Mouse (Mus musculus) intestine, embryonic 16.5 days (tissue): ENCODE results near the gene Mettl16. TPM values are rescaled to one million over a fixed set of nuclear protein-coding genes. Genes with fewer than 3 reads are reported as not detected.

Experiments
- ATAC-seq: fragments of 200-750 bp; cut with Nextera tagmentation; 2 replicates; pipeline ENCODE4 v1.8.0; 2017; ENCODE audit warnings: moderate TSS enrichment, moderate library complexity
- H3K27ac ChIP-seq: fragments of 300-500 bp; sonication (generic); 2 replicates; pipeline ENCODE4 v1.5.1; 2014; ENCODE audit warnings: mild to moderate bottlenecking, low read length
- H3K27me3 ChIP-seq: fragments of 300-500 bp; sonication (generic); replicated peaks from 2 replicates; pipeline ENCODE4 v1.6.1; 2014; ENCODE audit warnings: low read length, control low read depth, mixed read lengths; ENCODE audit not compliant: control insufficient read depth, insufficient read depth
- H3K36me3 ChIP-seq: fragments of 300-500 bp; sonication (generic); 2 replicates; pipeline ENCODE4 v1.6.1; 2014; ENCODE audit warnings: low read length, control low read depth; ENCODE audit not compliant: control insufficient read depth, insufficient read depth
- H3K4me1 ChIP-seq: fragments of 300-500 bp; sonication (generic); 2 replicates; pipeline ENCODE4 v1.6.1; 2014; ENCODE audit warnings: low read length, control low read depth, mixed read lengths; ENCODE audit not compliant: control insufficient read depth, insufficient read depth
- H3K4me2 ChIP-seq: fragments of 300-500 bp; sonication (generic); 2 replicates; pipeline ENCODE4 v1.6.1; 2014; ENCODE audit warnings: low read depth, low read length, control low read depth
- H3K4me3 ChIP-seq: fragments of 300-500 bp; sonication (generic); 2 replicates; pipeline ENCODE4 v1.5.1; 2014; ENCODE audit warnings: mild to moderate bottlenecking, low read length
- H3K9ac ChIP-seq: fragments of 300-500 bp; sonication (generic); 2 replicates; pipeline ENCODE4 v1.6.1; 2014; ENCODE audit warnings: low read depth, low read length
- H3K9me3 ChIP-seq: fragments of 300-500 bp; sonication (generic); 2 replicates; pipeline ENCODE4 v1.6.1; 2016; ENCODE audit warnings: low read length, control low read depth; ENCODE audit not compliant: control insufficient read depth
- WGBS: fragments of 180-500 bp; shearing (Covaris S2); extraction: QIAGEN DNeasy Blood & Tissue Kit; methylation state at CpG from one replicate; pipeline ENCODE4 v1.1.7; 2014; 5-methylcytosine and 5-hydroxymethylcytosine counted together
- polyA plus RNA-seq: library from polyadenylated mRNA; unstranded; fragments of >200 nt; fragmentation: Nextera tagmentation; extraction: Ambion mirVana; gene quantifications from 2 replicates; pipeline ENCODE4 v1.2.1, GENCODE M21; 2015

The Mettl16 gene
- polyA plus RNA-seq, 1 experiment from 2014 or later, result 41.4 TPM

DNA sequence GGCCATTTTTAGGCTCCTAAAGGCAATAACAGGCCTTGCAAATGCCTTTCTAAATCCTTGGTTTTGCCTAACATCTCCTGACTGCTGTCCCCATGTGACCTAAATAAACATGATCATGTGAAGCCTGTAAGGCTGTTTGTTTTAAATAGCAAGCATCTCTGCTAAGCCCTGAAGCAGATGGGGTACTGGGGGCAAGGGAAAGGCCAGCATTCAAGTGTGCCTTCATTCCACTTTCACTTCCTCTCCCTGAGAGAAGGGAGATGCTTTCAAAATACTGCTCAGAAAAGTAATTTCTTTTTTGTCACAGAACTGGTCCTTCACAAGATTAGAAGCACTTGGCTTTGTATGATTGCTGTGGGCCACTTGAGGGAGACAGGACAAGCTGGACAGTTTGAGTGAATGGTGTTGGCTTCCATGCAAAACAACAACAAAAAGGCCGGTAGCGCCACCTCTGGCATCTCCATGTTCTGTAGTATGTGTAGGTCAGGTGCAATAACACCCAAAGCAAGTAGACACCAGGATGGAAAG lies 57.8 kb downstream of the Mettl16 start:
- H3K4me3 ChIP-seq, result no peak overlapping the region
- H3K9me3 ChIP-seq, result no peaks in the 10 kb centered on the region
- 31% methylated on average over 2 of the region's 2 CpGs for WGBS
- no peak overlapping the region for H3K27ac ChIP-seq
- H3K27me3 ChIP-seq, result no peaks in the 10 kb centered on the region
- H3K4me2 ChIP-seq, result no peak overlapping the region
- H3K9ac ChIP-seq, result no peak overlapping the region
- H3K4me1 ChIP-seq, result peaks cover 21% of the 10 kb centered on the region
- no peak for ATAC-seq
- no peaks in the 10 kb centered on the region for H3K36me3 ChIP-seq

DNA sequence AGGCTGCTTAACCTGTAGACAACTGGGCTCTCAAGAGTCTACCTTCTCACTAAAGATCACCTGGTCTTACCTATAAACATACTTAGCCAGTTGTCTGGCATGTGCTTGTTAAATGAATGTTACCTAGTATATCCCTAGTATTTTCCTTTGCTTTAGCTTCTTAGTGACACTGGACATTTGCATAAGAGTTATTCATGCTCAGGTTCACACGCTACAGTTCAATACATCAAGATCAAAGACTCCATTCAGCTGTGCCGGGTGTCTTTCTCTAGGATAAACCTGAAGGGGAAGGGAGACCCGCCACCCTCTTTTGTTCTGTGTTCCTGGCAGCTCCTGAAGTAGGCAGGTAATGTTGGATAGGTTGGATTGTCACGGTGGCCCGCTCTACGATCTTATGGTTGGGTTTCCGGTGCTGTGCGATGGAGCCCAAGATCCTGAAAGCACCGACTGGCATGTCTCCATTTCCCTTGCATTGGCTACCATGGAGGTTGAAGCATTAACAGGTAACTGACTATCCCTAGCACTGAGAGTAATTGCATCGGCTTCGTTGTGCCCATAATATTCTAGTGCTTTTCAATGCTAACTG lies 58.4 kb downstream of the Mettl16 start:
- H3K4me2 ChIP-seq, result peak overlapping the region; percentile 65
- no peak for ATAC-seq
- H3K9ac ChIP-seq, result peak overlapping the region; percentile 62; the same call in 1 of the 2 replicates
- H3K4me1 ChIP-seq, result peaks cover 27% of the 10 kb centered on the region
- peak overlapping the region; percentile 89 for H3K4me3 ChIP-seq
- no peaks in the 10 kb centered on the region for H3K9me3 ChIP-seq
- H3K27me3 ChIP-seq, result no peaks in the 10 kb centered on the region
- H3K36me3 ChIP-seq, result no peaks in the 10 kb centered on the region
- peak overlapping the region; percentile 97 for H3K27ac ChIP-seq
- WGBS, result 17% methylated on average over 11 of the region's 11 CpGs

DNA sequence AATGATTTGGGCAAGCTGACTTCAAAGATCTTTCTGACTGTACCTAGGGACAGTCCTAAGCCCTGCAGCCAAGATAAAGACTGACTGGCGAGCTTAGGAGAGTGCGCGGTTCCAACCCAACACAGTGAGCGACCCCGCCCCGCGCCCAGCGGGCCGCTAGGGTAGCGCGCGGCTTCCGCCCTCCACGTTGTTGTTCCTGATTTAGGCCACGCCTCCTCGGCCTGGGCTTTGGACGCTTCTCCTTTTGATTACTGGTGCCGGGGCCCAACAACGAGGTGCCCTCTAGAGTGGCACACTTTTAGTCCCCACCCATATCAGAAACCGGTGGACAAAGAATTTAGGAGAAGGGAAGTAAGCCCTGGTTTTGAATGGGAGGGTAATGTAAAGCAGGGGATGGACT lies 59.2 kb downstream of the Mettl16 start:
- Histone ChIP-seq H3K9ac (peak overlapping the region; percentile 62), H3K9me3 (no peaks in the 10 kb centered on the region), H3K4me2 (peak overlapping the region; percentile 65), H3K36me3 (no peaks in the 10 kb centered on the region), H3K27me3 (no peaks in the 10 kb centered on the region), H3K27ac (peak overlapping the region; percentile 97), H3K4me3 (peak overlapping the region; percentile 89), H3K4me1 (peaks cover 34% of the 10 kb centered on the region)
- WGBS, result under 1% methylated on average over 20 of the region's 20 CpGs
- peak; percentile 43 for ATAC-seq

DNA sequence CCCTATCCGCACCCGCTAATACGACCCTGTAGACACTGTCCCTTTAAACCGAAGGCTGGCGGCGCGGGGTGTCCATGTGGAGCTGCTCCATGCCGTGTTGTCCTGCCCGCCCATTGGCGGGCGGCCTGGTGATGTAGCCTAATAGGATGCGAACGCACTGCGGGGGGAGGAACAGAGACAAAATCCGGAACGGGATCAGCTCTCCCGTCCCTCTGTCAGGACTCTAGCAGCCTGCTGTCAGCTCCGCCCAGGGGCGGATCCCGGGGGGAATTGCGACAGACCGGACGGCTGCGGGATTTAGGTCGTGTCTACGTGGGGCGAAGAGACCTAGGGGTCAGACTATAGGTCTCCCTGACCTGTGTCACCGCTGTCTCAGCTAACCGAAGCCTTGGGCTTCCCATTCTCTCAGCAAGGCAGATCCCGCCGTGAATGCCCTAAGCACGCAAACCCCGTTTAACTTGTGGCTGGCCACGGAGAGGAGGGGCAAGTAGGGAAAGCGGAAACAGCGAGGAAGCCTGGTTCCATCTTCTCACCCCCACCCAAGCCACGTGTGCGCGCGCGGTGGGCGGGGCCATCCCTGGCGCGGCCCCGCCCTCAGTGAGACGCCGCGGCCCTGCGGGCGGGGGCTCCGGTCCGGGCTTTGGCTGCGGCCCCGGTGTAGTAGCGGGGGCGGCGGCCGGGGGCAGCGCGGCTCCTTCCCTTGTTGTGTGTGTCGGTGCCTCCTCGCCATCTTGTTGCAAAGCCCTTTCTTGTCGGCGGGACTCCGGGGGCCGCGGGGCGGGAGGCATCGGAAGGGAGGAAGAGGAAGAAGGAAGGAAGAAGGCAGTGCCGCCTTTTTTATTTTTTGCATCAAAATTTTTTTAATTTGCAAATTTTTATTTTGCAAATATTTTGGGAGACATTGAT lies 59.9 kb downstream of the Mettl16 start, which contains the start of gene Mnt:
TSS of gene Mnt (plus strand) at position 665 of the 906 bp plus-strand sequence.
- H3K9ac ChIP-seq, result peak within 1 kb of the TSS; percentile 86
- H3K4me3 ChIP-seq, result peak within 1 kb of the TSS; percentile 89
- peak within 1 kb of the TSS; percentile 65 for H3K4me2 ChIP-seq
- peak; percentile 78 for ATAC-seq
- H3K27ac ChIP-seq, result peak within 1 kb of the TSS; percentile 97
- WGBS, result under 1% methylated on average over 69 of the region's 70 CpGs
- peaks cover 40% of the 10 kb centered on the region for H3K4me1 ChIP-seq
- H3K9me3 ChIP-seq, result no peaks in the 10 kb centered on the region
- no peaks in the 10 kb centered on the region for H3K36me3 ChIP-seq
- H3K27me3 ChIP-seq, result no peaks in the 10 kb centered on the region

DNA sequence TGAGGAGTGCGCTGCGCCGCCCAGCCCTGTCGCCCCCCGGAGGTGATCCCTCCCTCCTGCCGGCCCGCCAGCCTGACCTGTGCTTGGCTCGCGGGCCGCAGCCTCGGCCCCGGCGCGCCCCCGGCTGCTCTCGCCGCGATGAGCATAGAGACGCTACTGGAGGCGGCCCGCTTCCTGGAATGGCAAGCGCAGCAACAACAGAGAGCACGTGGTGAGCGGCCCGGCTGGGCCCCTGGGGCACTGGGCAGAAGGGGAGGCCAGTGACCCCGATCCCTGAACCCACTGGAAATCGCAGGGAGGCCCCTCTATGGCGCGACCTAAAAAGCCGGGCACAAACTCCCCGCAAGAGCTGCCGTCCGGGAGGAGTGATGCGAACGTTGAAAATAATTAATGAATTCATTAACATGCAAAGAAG lies 60.6 kb downstream of the Mettl16 start:
- H3K4me3 ChIP-seq, result peak overlapping the region; percentile 89
- H3K4me1 ChIP-seq, result peaks cover 41% of the 10 kb centered on the region
- peak overlapping the region; percentile 65 for H3K4me2 ChIP-seq
- H3K36me3 ChIP-seq, result no peaks in the 10 kb centered on the region
- WGBS, result 0% methylated on average over 35 of the region's 35 CpGs
- H3K27ac ChIP-seq, result peak overlapping the region; percentile 97
- 0 out of 2 replicates have a peak, but pooled peaks have one; percentile 1 for ATAC-seq
- no peaks in the 10 kb centered on the region for H3K27me3 ChIP-seq
- H3K9ac ChIP-seq, result peak overlapping the region; percentile 86
- H3K9me3 ChIP-seq, result no peaks in the 10 kb centered on the region

DNA sequence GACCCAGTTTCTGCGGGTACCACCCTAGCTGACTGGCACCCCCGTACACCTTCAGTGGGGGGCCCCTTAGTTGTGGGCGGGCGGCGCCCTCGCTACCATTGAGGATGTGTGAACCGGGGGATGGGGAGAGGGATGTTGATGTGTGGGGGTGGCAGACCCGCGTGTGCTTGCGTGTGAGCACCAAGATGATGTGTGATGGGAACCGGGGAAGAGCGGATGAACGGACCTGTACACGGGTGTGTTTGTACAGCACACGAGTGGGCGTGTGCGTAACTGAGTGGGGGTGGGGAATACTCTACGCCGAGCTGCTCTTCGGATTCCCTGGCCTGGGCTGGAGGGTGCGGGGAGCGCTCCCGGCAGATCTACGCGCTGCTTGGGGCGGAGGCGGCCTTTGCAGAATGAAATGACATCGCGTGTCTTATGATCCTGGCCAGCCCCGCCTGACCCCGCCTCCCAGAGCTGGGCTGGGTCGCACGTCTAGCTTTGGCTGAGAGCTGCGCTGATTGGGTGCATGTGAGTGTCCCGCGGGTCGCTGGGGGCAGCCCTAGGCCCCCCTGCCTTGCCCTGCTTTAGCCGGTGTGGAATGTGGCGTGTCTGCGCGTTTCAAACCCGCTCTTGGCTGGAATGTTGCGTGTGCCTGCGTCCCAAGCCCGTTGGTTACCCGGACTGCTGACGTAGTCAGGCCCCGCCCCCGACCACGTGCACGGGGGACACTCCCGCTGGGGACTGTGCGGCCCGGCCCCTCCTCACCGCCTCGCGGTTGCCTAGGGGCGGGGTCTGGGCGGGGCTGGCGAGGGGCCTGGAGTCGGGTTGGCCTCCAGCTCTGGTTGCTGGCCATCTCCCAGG lies 61.2 kb downstream of the Mettl16 start:
- ATAC-seq, result peak; percentile 81
- Histone ChIP-seq H3K9me3 (no peaks in the 10 kb centered on the region), H3K4me3 (peak overlapping the region; percentile 89), H3K27me3 (no peaks in the 10 kb centered on the region), H3K9ac (peak overlapping the region; percentile 86), H3K36me3 (no peaks in the 10 kb centered on the region), H3K4me1 (peaks cover 45% of the 10 kb centered on the region), H3K27ac (peak overlapping the region; percentile 97), H3K4me2 (peak overlapping the region; percentile 65)
- under 1% methylated on average over 61 of the region's 61 CpGs for WGBS

DNA sequence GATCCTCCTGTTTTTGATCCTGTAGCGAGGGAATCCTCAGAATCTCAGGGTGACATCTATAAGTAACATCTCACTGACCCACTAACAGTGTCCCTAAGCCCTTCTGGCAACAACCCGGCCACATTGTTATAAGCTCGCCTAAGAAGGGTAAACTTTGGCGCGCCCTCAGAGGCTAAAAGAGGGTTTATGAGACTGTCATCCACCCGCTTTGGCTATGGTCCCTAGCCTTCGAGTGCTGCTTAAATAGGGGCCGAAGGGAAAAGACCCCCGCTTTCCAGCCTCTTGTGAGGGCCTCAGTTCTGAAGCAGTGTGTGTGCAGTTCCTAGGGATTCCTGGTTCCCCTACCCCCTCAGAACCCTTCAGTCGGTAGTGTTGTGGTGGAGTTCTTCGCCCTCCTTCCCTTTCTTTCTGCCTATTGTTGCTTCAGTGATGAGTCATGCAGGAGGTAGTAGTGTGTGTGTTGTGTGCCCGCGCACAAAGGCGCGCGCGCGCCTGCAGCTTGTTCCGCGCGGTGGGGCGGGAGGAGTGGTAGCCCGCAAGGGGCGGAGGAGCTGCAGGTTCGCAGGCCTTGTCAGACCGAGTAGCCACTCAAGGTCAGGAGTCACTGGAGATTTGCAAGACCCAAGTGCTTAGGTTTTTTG lies 62.0 kb downstream of the Mettl16 start:
- Histone ChIP-seq H3K9me3 (no peaks in the 10 kb centered on the region), H3K9ac (peak overlapping the region; percentile 62), H3K27ac (peak overlapping the region; percentile 90), H3K36me3 (no peaks in the 10 kb centered on the region), H3K27me3 (no peaks in the 10 kb centered on the region), H3K4me2 (peak overlapping the region; percentile 65), H3K4me1 (peaks cover 51% of the 10 kb centered on the region), H3K4me3 (peak overlapping the region; percentile 89)
- ATAC-seq, result no peak
- WGBS, result 1% methylated on average over 26 of the region's 26 CpGs

DNA sequence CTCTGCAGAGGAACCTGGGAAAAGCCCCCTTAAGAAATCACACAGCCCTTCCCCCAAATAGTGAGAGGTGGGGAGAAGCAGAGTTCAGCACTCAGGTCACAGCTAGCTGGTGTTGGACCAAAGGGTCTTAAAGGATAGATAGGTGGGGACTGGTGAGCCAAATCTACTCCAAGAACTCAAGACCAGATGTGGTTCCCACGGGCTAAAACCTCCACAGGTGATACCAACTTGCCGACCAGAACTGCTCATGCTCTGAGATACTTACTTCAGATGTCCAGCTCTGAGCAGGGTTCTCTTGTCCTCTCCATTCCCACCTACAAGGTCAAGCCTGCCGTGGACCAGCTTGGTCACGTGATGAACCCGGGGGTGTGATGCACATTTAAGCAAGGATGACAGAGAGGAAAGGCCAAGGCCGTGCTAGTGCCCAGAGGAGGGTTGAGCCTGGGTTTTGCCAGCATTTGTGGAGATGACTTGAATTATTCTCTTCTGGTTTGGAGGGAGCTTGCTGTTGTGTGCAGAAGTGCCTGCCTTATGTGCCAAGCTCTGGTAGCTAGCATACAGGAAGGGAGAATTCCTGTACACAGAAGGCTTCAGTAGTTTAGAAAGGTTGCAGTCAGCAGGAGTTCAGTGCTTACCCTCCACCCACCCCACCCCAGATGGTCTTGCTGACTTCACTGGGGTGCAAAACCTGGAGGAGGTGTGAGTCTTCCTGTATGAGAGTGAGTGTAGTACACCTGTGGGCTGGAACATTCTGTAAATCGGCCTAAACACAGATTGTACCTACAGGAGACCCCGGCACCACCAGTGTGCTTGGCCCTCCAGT lies 63.1 kb downstream of the Mettl16 start:
- no peak overlapping the region for H3K4me2 ChIP-seq
- H3K36me3 ChIP-seq, result no peaks in the 10 kb centered on the region
- no peaks in the 10 kb centered on the region for H3K9me3 ChIP-seq
- H3K4me3 ChIP-seq, result no peak overlapping the region
- peak overlapping the region; percentile 62 for H3K9ac ChIP-seq
- 74% methylated on average over 8 of the region's 8 CpGs for WGBS
- peak overlapping the region; percentile 90 for H3K27ac ChIP-seq
- ATAC-seq, result no peak
- peaks cover 46% of the 10 kb centered on the region for H3K4me1 ChIP-seq
- no peaks in the 10 kb centered on the region for H3K27me3 ChIP-seq
